Mouse (Mus musculus) stomach, postnatal 0 days (tissue): Measurements from ENCODE around the gene Sik3.

ENCODE experiments used
- CTCF ChIP-seq: IDR thresholded peaks from 2 replicates; pipeline ENCODE4 v1.5.1; 2016; ENCODE audit warnings: antibody characterized with exemption, low read depth, mild to moderate bottlenecking, moderate library complexity
- EP300 ChIP-seq: optimal IDR thresholded peaks from 2 replicates; pipeline ENCODE3; 2016; ENCODE audit warnings: antibody characterized with exemption

DNA sequence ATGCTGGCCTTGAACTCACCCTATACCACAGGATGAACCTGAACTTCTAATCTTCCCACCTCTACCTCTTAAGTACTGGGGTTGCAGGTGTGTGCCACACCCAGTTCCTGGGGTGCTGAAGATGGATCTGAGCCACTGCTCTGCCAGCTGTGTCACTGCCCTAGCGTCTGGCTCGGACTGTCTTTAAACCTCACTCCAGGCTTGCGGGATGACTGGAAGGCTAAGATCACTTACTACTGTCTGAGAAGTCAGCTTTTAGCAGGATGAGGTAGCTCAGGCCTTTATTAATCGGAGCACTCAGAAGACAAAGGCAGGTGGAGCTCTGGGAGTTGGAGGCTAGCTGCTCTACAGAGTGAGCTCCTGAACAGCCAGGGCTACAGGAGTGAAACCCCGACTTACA, 17.6 kb downstream of the Sik3 start:
- TF ChIP-seq EP300 (no peak), CTCF (no peak)
